Mouse (Mus musculus): ENCODE data around the gene Klf3. TPM values are rescaled to one million over a fixed set of nuclear protein-coding genes. Genes with fewer than 3 reads are reported as not detected.

Klf3 gene
- polyA plus RNA-seq, 1 experiment from 2014 or later = 66.9 TPM

DNA sequence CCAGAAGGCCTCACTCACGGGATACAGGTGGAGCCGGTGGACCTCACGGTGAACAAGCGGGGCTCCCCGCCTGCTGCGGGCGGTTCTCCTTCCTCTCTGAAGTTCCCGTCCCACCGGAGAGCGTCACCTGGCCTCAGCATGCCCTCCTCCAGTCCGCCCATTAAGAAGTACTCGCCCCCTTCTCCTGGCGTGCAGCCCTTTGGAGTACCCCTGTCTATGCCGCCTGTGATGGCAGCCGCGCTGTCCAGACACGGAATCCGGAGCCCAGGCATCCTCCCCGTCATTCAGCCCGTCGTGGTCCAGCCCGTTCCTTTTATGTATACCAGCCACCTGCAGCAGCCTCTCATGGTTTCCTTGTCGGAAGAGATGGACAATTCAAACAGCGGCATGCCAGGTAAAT is 18.8 kb downstream of the Klf3 start:
- ATAC-seq (replicated peaks; ENCODE audit: low FRiP score) = no peak
- no peak for DNase-seq (ENCODE audit: low spot score)
- Histone ChIP-seq H3K36me3 (ENCODE audit: control insufficient read depth, insufficient read depth, low read length) (peaks cover 76% of the 10 kb centered on the region), H3K27ac (ENCODE audit: low read depth, low read length) (no peak overlapping the region), H3K9me3 (ENCODE audit: control insufficient read depth, low read length) (no peaks in the 10 kb centered on the region), H3K4me2 (no peak overlapping the region), H3K4me1 (replicated peaks; ENCODE audit: control insufficient read depth, insufficient read depth, low read length) (peaks cover 3% of the 10 kb centered on the region; the same call in 1 of the 2 replicates), H3K9ac (ENCODE audit: low read depth, low read length) (no peak overlapping the region), H3K4me3 (ENCODE audit: low read depth, low read length) (no peak overlapping the region), H3K27me3 (replicated peaks; ENCODE audit: control insufficient read depth, insufficient read depth, low read length) (no peaks in the 10 kb centered on the region)
- 96% methylated on average over 24 of the region's 24 CpGs for WGBS

- Histone ChIP-seq H3K27me3 (replicated peaks; ENCODE audit: control insufficient read depth, insufficient read depth, low read length) (no peaks in the 10 kb centered on the region), H3K4me2 (no peak overlapping the region), H3K4me1 (replicated peaks; ENCODE audit: control insufficient read depth, insufficient read depth, low read length) (peaks cover 3% of the 10 kb centered on the region; the same call in 1 of the 2 replicates), H3K27ac (ENCODE audit: low read depth, low read length) (no peak overlapping the region), H3K9ac (ENCODE audit: low read depth, low read length) (no peak overlapping the region), H3K36me3 (ENCODE audit: control insufficient read depth, insufficient read depth, low read length) (peaks cover 80% of the 10 kb centered on the region), H3K4me3 (ENCODE audit: low read depth, low read length) (no peak overlapping the region), H3K9me3 (ENCODE audit: control insufficient read depth, low read length) (no peaks in the 10 kb centered on the region)
- no peak for DNase-seq (ENCODE audit: low spot score)
- no peak for ATAC-seq (replicated peaks; ENCODE audit: low FRiP score)
- 98% methylated on average over 11 of the region's 11 CpGs for WGBS
Measured at GRCm38 (mm10) chr5:64823431-64823830, 20.2 kb downstream of the Klf3 start.

- H3K27me3 ChIP-seq (replicated peaks; ENCODE audit: control insufficient read depth, insufficient read depth, low read length) = no peaks in the 10 kb centered on the region
- no peak overlapping the region for H3K4me3 ChIP-seq (ENCODE audit: low read depth, low read length)
- H3K9ac ChIP-seq (ENCODE audit: low read depth, low read length) = no peak overlapping the region
- DNase-seq (ENCODE audit: low spot score) (no peak), ATAC-seq (replicated peaks; ENCODE audit: low FRiP score) (no peak)
- WGBS = 93% methylated on average over 3 of the region's 3 CpGs
- no peaks in the 10 kb centered on the region for H3K9me3 ChIP-seq (ENCODE audit: control insufficient read depth, low read length)
- no peak overlapping the region for H3K4me2 ChIP-seq
- no peaks in the 10 kb centered on the region for H3K4me1 ChIP-seq (replicated peaks; ENCODE audit: control insufficient read depth, insufficient read depth, low read length)
- no peak overlapping the region for H3K27ac ChIP-seq (ENCODE audit: low read depth, low read length)
- peaks cover 81% of the 10 kb centered on the region for H3K36me3 ChIP-seq (ENCODE audit: control insufficient read depth, insufficient read depth, low read length)
Measured at GRCm38 (mm10) chr5:64824765-64825164, 21.6 kb downstream of the Klf3 start.

DNA sequence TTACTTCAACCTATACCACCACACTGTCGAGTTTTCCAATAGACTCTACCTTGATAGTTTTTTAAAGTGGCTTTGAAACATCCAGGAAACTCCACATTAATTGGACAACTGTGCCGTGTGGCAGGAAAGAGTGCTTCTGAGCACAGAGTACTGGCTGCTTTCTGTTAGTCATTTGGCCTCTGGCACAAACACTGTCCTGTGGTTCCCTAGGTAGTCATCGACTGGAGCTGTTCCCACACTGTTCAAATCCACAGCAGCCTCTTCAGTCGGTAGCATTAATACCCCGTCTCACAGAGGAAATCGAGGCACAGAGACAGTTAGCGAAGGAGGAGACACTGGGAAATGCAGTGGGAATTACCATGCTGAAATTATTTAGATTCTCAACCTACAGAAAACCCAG is 22.3 kb downstream of the Klf3 start:
- H3K36me3 ChIP-seq (ENCODE audit: control insufficient read depth, insufficient read depth, low read length) = peaks cover 81% of the 10 kb centered on the region
- 90% methylated on average over 7 of the region's 7 CpGs for WGBS
- H3K9ac ChIP-seq (ENCODE audit: low read depth, low read length) = no peak overlapping the region
- no peaks in the 10 kb centered on the region for H3K4me1 ChIP-seq (replicated peaks; ENCODE audit: control insufficient read depth, insufficient read depth, low read length)
- no peak for DNase-seq (ENCODE audit: low spot score)
- no peak overlapping the region for H3K27ac ChIP-seq (ENCODE audit: low read depth, low read length)
- no peak overlapping the region for H3K4me3 ChIP-seq (ENCODE audit: low read depth, low read length)
- H3K9me3 ChIP-seq (ENCODE audit: control insufficient read depth, low read length) = no peaks in the 10 kb centered on the region
- H3K27me3 ChIP-seq (replicated peaks; ENCODE audit: control insufficient read depth, insufficient read depth, low read length) = no peaks in the 10 kb centered on the region
- no peak overlapping the region for H3K4me2 ChIP-seq
- ATAC-seq (replicated peaks; ENCODE audit: low FRiP score) = no peak

DNA sequence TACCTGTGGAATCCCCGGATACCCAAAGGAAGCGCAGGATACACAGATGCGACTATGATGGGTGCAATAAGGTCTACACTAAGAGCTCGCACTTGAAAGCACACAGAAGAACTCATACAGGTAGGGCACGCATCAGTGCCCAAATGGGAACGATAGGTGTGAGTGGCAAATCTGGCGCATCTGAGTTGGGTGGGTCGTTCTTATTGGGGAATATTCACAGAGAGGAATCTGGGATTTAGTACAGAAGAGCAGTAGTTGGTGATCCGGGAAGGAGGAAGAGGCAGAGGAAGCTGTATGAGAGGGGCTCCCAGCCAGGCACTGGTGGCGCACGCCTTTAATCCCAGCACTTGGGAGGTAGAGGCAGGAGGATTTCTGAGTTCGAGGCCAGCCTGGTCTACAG is 24.0 kb downstream of the Klf3 start:
- Histone ChIP-seq H3K9me3 (ENCODE audit: control insufficient read depth, low read length) (no peaks in the 10 kb centered on the region), H3K4me1 (replicated peaks; ENCODE audit: control insufficient read depth, insufficient read depth, low read length) (no peaks in the 10 kb centered on the region), H3K27me3 (replicated peaks; ENCODE audit: control insufficient read depth, insufficient read depth, low read length) (no peaks in the 10 kb centered on the region), H3K36me3 (ENCODE audit: control insufficient read depth, insufficient read depth, low read length) (peaks cover 72% of the 10 kb centered on the region), H3K9ac (ENCODE audit: low read depth, low read length) (no peak overlapping the region), H3K27ac (ENCODE audit: low read depth, low read length) (no peak overlapping the region), H3K4me3 (ENCODE audit: low read depth, low read length) (no peak overlapping the region), H3K4me2 (no peak overlapping the region)
- no peak for DNase-seq (ENCODE audit: low spot score)
- ATAC-seq (replicated peaks; ENCODE audit: low FRiP score) = no peak
- 95% methylated on average over 12 of the region's 12 CpGs for WGBS

DNA sequence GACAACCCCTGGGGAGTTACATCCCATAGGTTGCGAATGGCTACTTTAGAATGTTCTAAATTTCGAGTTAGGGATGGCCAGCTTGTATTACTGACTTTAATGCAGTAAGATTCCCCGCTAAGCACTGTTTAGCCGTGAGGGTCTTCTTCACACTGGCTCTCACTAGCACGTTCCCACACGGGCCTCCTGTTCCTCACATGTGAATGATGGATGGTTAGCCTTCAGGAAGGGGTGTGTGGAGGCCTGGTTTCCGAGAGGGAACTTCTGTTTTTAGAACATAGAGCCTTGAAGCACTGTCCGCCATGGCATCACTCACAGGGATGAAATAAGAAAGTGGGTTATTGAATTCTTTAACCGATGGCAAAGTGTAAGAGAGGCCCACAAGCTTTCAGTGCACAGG is 25.1 kb downstream of the Klf3 start:
- no peak overlapping the region for H3K4me2 ChIP-seq
- DNase-seq (ENCODE audit: low spot score) = no peak
- H3K4me3 ChIP-seq (ENCODE audit: low read depth, low read length) = no peak overlapping the region
- peaks cover 67% of the 10 kb centered on the region for H3K36me3 ChIP-seq (ENCODE audit: control insufficient read depth, insufficient read depth, low read length)
- ATAC-seq (replicated peaks; ENCODE audit: low FRiP score) = no peak
- 61% methylated on average over 9 of the region's 9 CpGs for WGBS
- no peaks in the 10 kb centered on the region for H3K9me3 ChIP-seq (ENCODE audit: control insufficient read depth, low read length)
- H3K27me3 ChIP-seq (replicated peaks; ENCODE audit: control insufficient read depth, insufficient read depth, low read length) = no peaks in the 10 kb centered on the region
- H3K4me1 ChIP-seq (replicated peaks; ENCODE audit: control insufficient read depth, insufficient read depth, low read length) = no peaks in the 10 kb centered on the region
- no peak overlapping the region for H3K27ac ChIP-seq (ENCODE audit: low read depth, low read length)
- no peak overlapping the region for H3K9ac ChIP-seq (ENCODE audit: low read depth, low read length)

- WGBS = 95% methylated on average over 10 of the region's 10 CpGs
- DNase-seq (ENCODE audit: low spot score) (no peak), ATAC-seq (replicated peaks; ENCODE audit: low FRiP score) (no peak)
- Histone ChIP-seq H3K9ac (ENCODE audit: low read depth, low read length) (no peak overlapping the region), H3K9me3 (ENCODE audit: control insufficient read depth, low read length) (no peaks in the 10 kb centered on the region), H3K4me2 (no peak overlapping the region), H3K4me3 (ENCODE audit: low read depth, low read length) (no peak overlapping the region), H3K4me1 (replicated peaks; ENCODE audit: control insufficient read depth, insufficient read depth, low read length) (no peaks in the 10 kb centered on the region), H3K36me3 (ENCODE audit: control insufficient read depth, insufficient read depth, low read length) (peaks cover 59% of the 10 kb centered on the region), H3K27ac (ENCODE audit: low read depth, low read length) (no peak overlapping the region), H3K27me3 (replicated peaks; ENCODE audit: control insufficient read depth, insufficient read depth, low read length) (no peaks in the 10 kb centered on the region)
Measured at GRCm38 (mm10) chr5:64829606-64830005, 26.4 kb downstream of the Klf3 start.

DNA sequence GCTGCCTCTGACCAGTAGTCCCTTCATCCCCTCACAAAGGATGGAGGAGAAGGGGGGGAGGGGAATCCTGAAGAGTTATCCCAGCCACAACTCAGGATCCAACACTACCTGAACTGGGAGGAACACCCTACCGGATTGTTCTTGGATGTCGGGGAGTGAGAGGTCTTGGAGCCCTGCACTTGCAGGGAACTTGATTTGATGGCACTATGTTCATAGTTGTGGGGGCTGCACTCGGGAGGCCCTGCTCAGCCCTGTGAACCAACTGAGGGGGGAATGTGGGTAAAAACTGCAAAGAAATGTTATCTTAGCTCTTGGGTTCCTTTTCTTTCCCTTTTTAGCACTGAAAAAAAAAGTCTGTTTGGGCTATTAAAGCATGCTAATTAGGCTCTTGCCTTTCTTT is 27.6 kb downstream of the Klf3 start:
- ATAC-seq (replicated peaks; ENCODE audit: low FRiP score) = no peak
- peaks cover 51% of the 10 kb centered on the region for H3K36me3 ChIP-seq (ENCODE audit: control insufficient read depth, insufficient read depth, low read length)

DNA sequence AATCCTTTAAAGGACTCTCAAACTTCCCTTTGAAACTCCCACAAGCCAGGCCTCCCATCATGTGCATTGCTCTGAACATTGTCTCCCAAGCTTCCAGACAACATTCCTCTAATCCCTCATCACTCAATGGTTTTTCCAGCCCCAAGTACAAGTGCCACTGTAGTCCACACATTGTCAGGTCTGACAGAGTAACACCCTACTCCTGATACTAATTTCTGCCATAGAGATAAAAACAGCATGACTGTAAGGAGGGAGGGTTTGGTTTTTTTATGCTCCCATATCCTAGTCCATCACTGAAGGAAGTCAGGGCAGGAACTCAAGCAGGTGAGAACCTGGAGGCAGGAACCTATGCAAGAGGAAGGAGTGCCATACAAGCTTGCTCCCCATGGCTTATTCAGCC is 30.2 kb downstream of the Klf3 start:
- no peak for DNase-seq (ENCODE audit: low spot score)

More for the DNA sequence above, 27.6 kb downstream of the Klf3 start:
- no peak for DNase-seq (ENCODE audit: low spot score)
- Histone ChIP-seq H3K9ac (ENCODE audit: low read depth, low read length) (no peak overlapping the region), H3K27ac (ENCODE audit: low read depth, low read length) (no peak overlapping the region), H3K4me2 (no peak overlapping the region), H3K4me3 (ENCODE audit: low read depth, low read length) (no peak overlapping the region), H3K4me1 (replicated peaks; ENCODE audit: control insufficient read depth, insufficient read depth, low read length) (no peaks in the 10 kb centered on the region), H3K9me3 (ENCODE audit: control insufficient read depth, low read length) (0 out of 2 replicates have a peak, but pooled peaks cover 2% of the 10 kb centered on the region), H3K27me3 (replicated peaks; ENCODE audit: control insufficient read depth, insufficient read depth, low read length) (no peaks in the 10 kb centered on the region)
- whole genome bisulfite sequencing = 88% methylated on average over 3 of the region's 3 CpGs

More for the DNA sequence above, 30.2 kb downstream of the Klf3 start:
- ATAC-seq (replicated peaks; ENCODE audit: low FRiP score) = no peak
- H3K27me3 ChIP-seq (replicated peaks; ENCODE audit: control insufficient read depth, insufficient read depth, low read length) = no peaks in the 10 kb centered on the region
- H3K4me2 ChIP-seq = no peak overlapping the region
- H3K9ac ChIP-seq (ENCODE audit: low read depth, low read length) = no peak overlapping the region
- H3K9me3 ChIP-seq (ENCODE audit: control insufficient read depth, low read length) = 0 out of 2 replicates have a peak, but pooled peaks cover 2% of the 10 kb centered on the region
- peaks cover 28% of the 10 kb centered on the region for H3K36me3 ChIP-seq (ENCODE audit: control insufficient read depth, insufficient read depth, low read length)
- no peaks in the 10 kb centered on the region for H3K4me1 ChIP-seq (replicated peaks; ENCODE audit: control insufficient read depth, insufficient read depth, low read length)
- H3K27ac ChIP-seq (ENCODE audit: low read depth, low read length) = no peak overlapping the region
- H3K4me3 ChIP-seq (ENCODE audit: low read depth, low read length) = no peak overlapping the region
